Mouse (Mus musculus) kidney, embryonic 14.5 days (tissue): Measurements from ENCODE around the gene Lcor. TPM values are rescaled to one million over a fixed set of nuclear protein-coding genes. Genes with fewer than 3 reads are reported as not detected.

Experiments
- ATAC-seq: fragments of 200-750 bp; cut with Nextera tagmentation; 2 replicates; pipeline ENCODE4 v1.8.0; 2017; ENCODE audit warnings: moderate number of reproducible peaks, mild to moderate bottlenecking, moderate TSS enrichment, moderate library complexity; ENCODE audit not compliant: low FRiP score, low TSS enrichment
- H3K27ac ChIP-seq: fragments of 300-500 bp; sonication (generic); 2 replicates; pipeline ENCODE4 v1.5.1; 2014; ENCODE audit warnings: low read depth, mild to moderate bottlenecking, low read length, moderate library complexity, mixed read lengths
- H3K27me3 ChIP-seq: fragments of 300-500 bp; sonication (generic); 2 replicates; pipeline ENCODE4 v1.6.1; 2014; ENCODE audit warnings: mild to moderate bottlenecking, low read length; ENCODE audit not compliant: control insufficient read depth, insufficient read depth
- H3K36me3 ChIP-seq: fragments of 300-500 bp; sonication (generic); 2 replicates; pipeline ENCODE4 v1.6.1; 2014; ENCODE audit warnings: low read length, mixed read lengths; ENCODE audit not compliant: control insufficient read depth, insufficient read depth
- H3K4me1 ChIP-seq: fragments of 300-500 bp; sonication (generic); 2 replicates; pipeline ENCODE4 v1.6.1; 2014; ENCODE audit warnings: low read length, mixed read lengths; ENCODE audit not compliant: control insufficient read depth, insufficient read depth
- H3K4me2 ChIP-seq: fragments of 300-500 bp; sonication (generic); replicated peaks from 2 replicates; pipeline ENCODE4 v1.6.1; 2014; ENCODE audit warnings: low read depth, mild to moderate bottlenecking, low read length
- H3K4me3 ChIP-seq: fragments of 300-500 bp; sonication (generic); 2 replicates; pipeline ENCODE4 v1.5.1; 2014; ENCODE audit warnings: mild to moderate bottlenecking, low read length
- H3K9ac ChIP-seq: fragments of 300-500 bp; sonication (generic); 2 replicates; pipeline ENCODE4 v1.6.1; 2014; ENCODE audit warnings: low read depth, mild to moderate bottlenecking, low read length, moderate library complexity
- H3K9me3 ChIP-seq: fragments of 300-500 bp; sonication (generic); 2 replicates; pipeline ENCODE4 v1.6.1; 2016; ENCODE audit warnings: low read length; ENCODE audit not compliant: control insufficient read depth
- WGBS: fragments of 180-500 bp; shearing (Covaris S2); extraction: QIAGEN DNeasy Blood & Tissue Kit; methylation state at CpG from one replicate; pipeline ENCODE4 v1.1.7; 2014; 5-methylcytosine and 5-hydroxymethylcytosine counted together
- polyA plus RNA-seq: library from polyadenylated mRNA; unstranded; fragments of >200 nt; fragmentation: Nextera tagmentation; extraction: Ambion mirVana; gene quantifications from 2 replicates; pipeline ENCODE4 v1.2.1, GENCODE M21; 2014

The Lcor gene
- polyA plus RNA-seq, 1 experiment from 2014 or later: 19.7 TPM

- no peaks in the 10 kb centered on the region for H3K36me3 ChIP-seq
- H3K4me2 ChIP-seq: no peak overlapping the region
- peaks cover 7% of the 10 kb centered on the region; the same call in 1 of the 2 replicates for H3K27me3 ChIP-seq
- H3K4me1 ChIP-seq: peaks cover 4% of the 10 kb centered on the region; the same call in 1 of the 2 replicates
- H3K27ac ChIP-seq: no peak overlapping the region
- no peaks in the 10 kb centered on the region for H3K9me3 ChIP-seq
- H3K4me3 ChIP-seq: no peak overlapping the region
- no peak overlapping the region for H3K9ac ChIP-seq
- 36% methylated on average over 10 of the region's 10 CpGs for WGBS
- ATAC-seq: no peak
Observed at GRCm38 (mm10) chr19:41445013-41445610, 37.3 kb upstream of the Lcor start.

GRCm38 (mm10) chr19:41445723-41446122 is 36.7 kb upstream of the Lcor start:
- no peaks in the 10 kb centered on the region for H3K36me3 ChIP-seq
- WGBS: 36% methylated on average over 5 of the region's 5 CpGs
- H3K4me3 ChIP-seq: no peak overlapping the region
- ATAC-seq: no peak
- H3K4me1 ChIP-seq: peaks cover 4% of the 10 kb centered on the region; the same call in 1 of the 2 replicates
- no peaks in the 10 kb centered on the region for H3K9me3 ChIP-seq
- H3K4me2 ChIP-seq: no peak overlapping the region
- H3K27ac ChIP-seq: no peak overlapping the region
- no peak overlapping the region for H3K9ac ChIP-seq
- peaks cover 7% of the 10 kb centered on the region; the same call in 1 of the 2 replicates for H3K27me3 ChIP-seq

DNA sequence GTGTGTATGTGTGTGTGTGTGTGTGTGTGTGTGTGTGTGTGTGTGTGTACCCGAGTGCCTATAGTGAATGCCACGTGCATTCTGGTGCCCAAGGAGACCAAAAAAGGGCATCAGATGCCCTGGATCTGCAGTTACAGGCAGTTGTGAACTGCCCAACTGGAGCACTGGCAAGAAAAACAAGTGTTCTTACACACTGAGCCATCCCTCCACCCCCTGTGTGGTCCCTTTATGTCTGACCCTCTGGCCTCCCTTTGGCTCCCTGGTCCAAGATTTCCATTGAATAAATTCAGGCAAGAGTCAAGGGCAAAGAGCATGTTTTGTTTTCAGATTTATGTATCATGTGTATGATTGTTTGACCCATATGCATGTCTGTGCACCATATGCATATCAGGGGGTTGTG is 35.3 kb upstream of the Lcor start:
- Histone ChIP-seq H3K9ac (no peak overlapping the region), H3K9me3 (no peaks in the 10 kb centered on the region), H3K4me2 (no peak overlapping the region), H3K27me3 (no peaks in the 10 kb centered on the region; the same call in 1 of the 2 replicates), H3K27ac (no peak overlapping the region), H3K4me3 (no peak overlapping the region), H3K4me1 (peaks cover 2% of the 10 kb centered on the region; the same call in 1 of the 2 replicates), H3K36me3 (no peaks in the 10 kb centered on the region)
- WGBS: 95% methylated on average over 2 of the region's 2 CpGs
- no peak for ATAC-seq

GRCm38 (mm10) chr19:41447760-41448159 is 34.7 kb upstream of the Lcor start:
- no peaks in the 10 kb centered on the region for H3K9me3 ChIP-seq
- no peaks in the 10 kb centered on the region for H3K36me3 ChIP-seq
- 80% methylated on average over 2 of the region's 2 CpGs for WGBS
- no peaks in the 10 kb centered on the region for H3K4me1 ChIP-seq
- H3K27ac ChIP-seq: no peak overlapping the region
- no peak overlapping the region for H3K4me3 ChIP-seq
- H3K9ac ChIP-seq: no peak overlapping the region
- no peak overlapping the region for H3K4me2 ChIP-seq
- no peak for ATAC-seq
- no peaks in the 10 kb centered on the region; the same call in 1 of the 2 replicates for H3K27me3 ChIP-seq

DNA sequence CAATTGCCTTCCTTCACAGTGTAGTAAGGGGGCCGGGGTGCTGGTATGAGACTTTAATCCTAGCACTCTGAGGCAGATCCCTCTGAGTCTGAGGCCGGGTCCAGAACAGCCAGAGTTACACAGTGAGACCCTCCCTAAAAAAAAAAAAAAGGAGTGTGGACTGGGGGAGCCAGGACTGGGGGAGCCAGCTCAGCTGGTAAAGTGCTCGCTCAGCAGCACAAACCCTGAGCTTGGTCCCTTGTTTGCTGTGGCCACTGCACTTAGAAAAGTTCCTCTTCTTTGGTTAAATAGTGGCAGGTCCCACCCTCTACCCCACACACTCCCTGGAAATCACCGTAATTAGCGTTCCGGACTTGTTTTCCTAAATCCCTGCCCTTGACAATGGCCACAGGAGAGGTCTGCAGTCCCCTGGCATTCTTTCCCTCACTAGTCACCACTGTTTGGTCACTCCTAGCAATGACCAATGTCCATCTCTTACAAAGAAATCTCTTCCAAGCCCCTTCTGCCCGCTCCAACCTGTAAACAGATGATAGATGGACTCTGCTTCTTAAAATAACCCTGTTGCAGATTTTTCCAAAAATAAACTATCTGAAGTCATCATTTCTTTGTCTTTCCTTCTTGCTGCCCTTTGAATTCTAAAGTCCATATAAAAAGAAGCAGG is 32.9 kb upstream of the Lcor start:
- Histone ChIP-seq H3K9ac (no peak overlapping the region), H3K4me2 (no peak overlapping the region), H3K27ac (no peak overlapping the region), H3K36me3 (no peaks in the 10 kb centered on the region), H3K4me1 (no peaks in the 10 kb centered on the region), H3K27me3 (no peaks in the 10 kb centered on the region), H3K9me3 (no peaks in the 10 kb centered on the region), H3K4me3 (no peak overlapping the region)
- ATAC-seq: no peak
- 70% methylated on average over 7 of the region's 7 CpGs for WGBS

DNA sequence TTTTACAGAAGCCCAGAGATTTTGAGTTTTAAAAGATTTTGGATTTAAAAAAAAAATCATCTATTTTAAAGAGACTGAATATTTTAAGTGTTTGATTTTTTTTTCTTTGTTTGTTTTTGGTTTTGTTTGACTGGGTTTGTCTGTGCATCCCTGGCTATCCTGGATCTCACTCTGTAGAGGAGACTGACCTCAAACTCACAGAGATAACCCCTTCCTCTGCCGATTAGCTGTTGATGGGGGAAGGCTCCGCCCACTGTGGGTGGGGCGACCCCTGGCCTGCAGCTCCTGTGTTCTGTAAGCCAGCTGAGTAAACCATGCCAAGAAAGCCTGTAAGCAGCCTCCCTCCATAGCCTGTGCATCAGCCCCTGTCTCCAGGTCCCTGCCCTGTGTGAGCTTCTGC is 30.3 kb upstream of the Lcor start:
- Histone ChIP-seq H3K9me3 (no peaks in the 10 kb centered on the region), H3K27me3 (no peaks in the 10 kb centered on the region), H3K4me1 (no peaks in the 10 kb centered on the region), H3K9ac (no peak overlapping the region), H3K4me2 (no peak overlapping the region), H3K4me3 (no peak overlapping the region), H3K27ac (no peak overlapping the region), H3K36me3 (no peaks in the 10 kb centered on the region)
- no peak for ATAC-seq
- 17% methylated on average over 3 of the region's 3 CpGs for WGBS

GRCm38 (mm10) chr19:41454601-41455000 is 27.8 kb upstream of the Lcor start:
- no peaks in the 10 kb centered on the region for H3K4me1 ChIP-seq
- H3K4me2 ChIP-seq: no peak overlapping the region
- no peaks in the 10 kb centered on the region for H3K9me3 ChIP-seq
- H3K4me3 ChIP-seq: no peak overlapping the region
- 90% methylated on average over 6 of the region's 7 CpGs for WGBS
- no peak for ATAC-seq
- H3K27ac ChIP-seq: no peak overlapping the region
- no peaks in the 10 kb centered on the region for H3K27me3 ChIP-seq
- H3K9ac ChIP-seq: no peak overlapping the region
- no peaks in the 10 kb centered on the region for H3K36me3 ChIP-seq

DNA sequence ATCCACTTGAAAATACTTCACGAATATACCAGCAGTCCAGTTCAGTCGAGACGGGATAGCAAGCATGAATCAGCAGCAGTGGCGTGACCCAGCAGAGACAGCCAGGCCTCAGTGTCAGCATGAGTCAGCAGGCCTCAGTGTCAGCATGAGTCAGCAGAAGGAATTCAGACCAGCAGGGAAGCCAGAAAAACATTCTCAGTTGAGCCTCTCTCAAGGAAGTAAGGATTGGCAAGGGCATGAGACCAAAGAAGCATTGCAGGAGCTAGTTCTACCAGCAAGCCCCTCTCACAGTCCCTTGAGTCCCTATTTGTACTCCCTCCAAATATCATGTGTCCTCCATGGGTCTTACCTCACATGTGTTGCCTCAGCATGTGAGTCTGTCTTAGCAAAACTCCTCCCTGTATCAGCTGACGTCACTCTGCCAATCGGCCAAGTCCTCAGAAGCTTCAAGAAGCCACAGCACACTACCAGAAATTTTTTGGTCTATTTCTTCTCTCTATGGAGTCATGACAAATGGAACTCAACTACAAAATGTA is 27.3 kb upstream of the Lcor start:
- no peak overlapping the region for H3K4me2 ChIP-seq
- no peaks in the 10 kb centered on the region for H3K36me3 ChIP-seq
- 77% methylated on average over 6 of the region's 6 CpGs for WGBS
- no peak overlapping the region for H3K4me3 ChIP-seq
- no peak overlapping the region for H3K27ac ChIP-seq
- H3K4me1 ChIP-seq: no peaks in the 10 kb centered on the region
- H3K9ac ChIP-seq: no peak overlapping the region
- H3K27me3 ChIP-seq: no peaks in the 10 kb centered on the region
- no peaks in the 10 kb centered on the region for H3K9me3 ChIP-seq
- ATAC-seq: no peak

GRCm38 (mm10) chr19:41457181-41457580 is 25.3 kb upstream of the Lcor start:
- WGBS: 74% methylated on average over 5 of the region's 5 CpGs
- Histone ChIP-seq H3K27ac (no peak overlapping the region), H3K36me3 (no peaks in the 10 kb centered on the region), H3K9ac (no peak overlapping the region), H3K4me1 (no peaks in the 10 kb centered on the region), H3K4me3 (no peak overlapping the region), H3K4me2 (no peak overlapping the region), H3K27me3 (no peaks in the 10 kb centered on the region), H3K9me3 (no peaks in the 10 kb centered on the region)
- ATAC-seq: no peak
